Mouse (Mus musculus): ENCODE data around the gene Ggt1.

The Ggt1 gene

DNA sequence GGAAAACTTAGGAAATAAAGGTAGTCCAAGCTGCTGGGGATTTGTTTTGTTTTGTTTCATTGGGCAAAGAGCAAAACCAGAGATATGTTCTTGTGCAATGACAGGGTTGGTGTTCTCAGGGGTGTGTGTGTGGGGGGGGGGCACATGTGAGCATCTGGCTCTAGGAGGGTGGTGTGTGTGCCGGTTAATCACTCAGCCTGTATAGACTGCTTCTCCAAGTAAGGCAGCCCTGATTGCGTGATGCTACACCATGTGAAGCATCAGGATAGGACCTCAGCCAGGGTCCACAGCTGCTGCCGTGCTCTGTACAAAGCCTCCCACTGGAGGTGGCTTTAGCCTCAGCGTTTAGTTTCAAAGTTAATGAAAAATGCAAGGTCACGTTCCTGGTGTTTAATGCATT lies 71.6 kb downstream of the Ggt1 start:
- no peak for DNase-seq (ENCODE audit: low spot score in 2 of 2)

DNA sequence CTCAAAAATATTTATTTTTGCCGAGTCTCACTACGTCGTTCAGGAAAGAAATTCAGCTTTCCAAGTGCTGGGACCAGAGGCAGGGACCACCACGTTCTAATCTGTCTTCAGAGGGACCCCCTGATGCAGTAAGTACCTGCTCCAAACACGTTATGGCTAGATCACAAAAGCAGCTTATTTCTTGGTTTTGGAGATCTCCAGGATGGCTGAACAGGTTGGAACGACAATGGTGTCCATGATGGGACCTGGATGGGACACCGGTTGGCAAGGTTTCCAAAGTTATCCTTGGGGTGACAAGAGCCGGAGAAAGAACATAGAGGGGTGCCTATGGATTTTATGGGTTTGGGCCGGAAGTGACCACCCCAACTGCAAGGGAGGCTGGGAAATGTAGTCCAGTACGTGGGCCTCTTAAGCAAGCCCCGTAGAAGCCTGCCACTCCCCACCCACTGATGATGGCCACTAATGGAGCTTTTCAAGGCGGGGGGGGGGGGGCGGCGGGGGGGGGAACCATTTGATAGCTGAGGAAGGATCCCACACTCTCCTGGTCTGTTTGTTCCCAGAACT lies 72.3 kb downstream of the Ggt1 start:
- DNase-seq (ENCODE audit: low spot score in 2 of 2) = no peak

DNA sequence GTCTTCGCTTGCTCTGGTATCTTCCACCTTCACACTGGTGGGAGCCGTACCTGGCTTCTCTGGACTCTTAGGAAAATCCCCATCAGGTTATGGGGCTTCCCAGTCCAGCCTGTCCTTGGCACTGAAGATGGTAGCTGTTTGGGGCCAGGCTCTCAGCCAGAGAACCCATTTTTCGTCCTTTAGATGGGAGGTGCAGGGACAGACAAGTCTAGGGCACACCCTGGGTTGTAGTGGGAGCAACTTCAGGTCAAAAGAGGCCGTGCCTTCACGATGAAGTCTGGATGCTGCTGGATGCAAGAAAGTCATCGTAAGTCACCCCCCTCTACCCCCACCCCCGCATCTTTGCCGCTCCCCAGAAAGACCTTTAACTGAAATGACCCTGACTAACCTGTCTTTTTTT lies 73.2 kb downstream of the Ggt1 start:
- no peak for DNase-seq (ENCODE audit: low spot score in 2 of 2)

DNA sequence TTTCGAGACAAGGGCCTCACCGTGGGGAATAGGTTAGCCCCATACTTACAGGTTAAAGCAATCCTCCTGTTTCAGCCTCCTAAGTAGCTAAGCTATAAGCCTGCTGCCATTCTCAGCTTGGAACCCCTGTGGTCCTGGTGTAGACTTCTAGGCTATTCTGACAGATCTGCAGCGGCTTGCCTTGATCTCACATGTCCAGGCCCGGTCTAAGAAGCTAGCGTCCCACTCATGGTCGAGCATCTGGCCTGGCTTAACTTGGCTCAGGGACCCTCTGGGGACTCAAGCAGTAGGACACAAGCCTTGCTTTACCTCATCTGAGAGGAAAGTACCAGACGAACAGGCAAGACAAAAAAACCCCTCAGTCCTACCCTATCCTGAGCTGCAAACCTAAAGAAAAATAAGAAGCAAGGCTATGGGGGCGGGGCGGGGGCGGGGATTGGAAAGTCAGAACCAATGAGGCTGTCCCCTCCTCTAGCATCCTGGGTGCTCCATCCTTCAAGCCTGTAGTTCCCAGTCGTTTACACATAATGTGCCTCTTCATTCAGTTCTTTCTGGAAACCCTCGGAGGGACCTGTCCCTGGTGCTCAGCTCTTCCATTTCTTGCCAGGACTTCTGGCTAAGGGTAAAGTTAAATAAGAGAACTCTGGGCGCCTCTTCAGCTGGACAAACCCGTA lies 73.8 kb downstream of the Ggt1 start:
- DNase-seq (ENCODE audit: low spot score in 2 of 2) = no peak

DNA sequence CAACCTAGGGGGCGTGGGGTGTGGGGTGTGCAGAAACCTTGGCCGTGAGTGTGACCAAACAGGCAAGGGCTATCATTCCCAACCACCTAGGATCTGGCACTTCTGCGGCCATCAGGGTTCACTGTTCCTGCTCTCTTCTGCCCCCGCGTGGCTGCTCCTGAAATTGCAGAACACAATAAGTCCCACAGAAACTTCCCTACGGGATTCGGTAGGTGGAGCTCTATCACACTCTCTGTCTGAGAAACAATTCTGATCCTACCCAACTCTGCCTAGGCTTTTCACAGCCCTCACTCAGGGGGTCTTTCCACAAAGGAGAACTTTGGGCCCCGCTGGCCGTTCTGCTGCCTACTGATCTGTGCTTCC lies 74.3 kb downstream of the Ggt1 start:
- DNase-seq (ENCODE audit: low spot score in 2 of 2) = peak; percentile 89
